Comparison of ENCODE assay signal across 8 mouse cellular contexts in the genomic region with DNA sequence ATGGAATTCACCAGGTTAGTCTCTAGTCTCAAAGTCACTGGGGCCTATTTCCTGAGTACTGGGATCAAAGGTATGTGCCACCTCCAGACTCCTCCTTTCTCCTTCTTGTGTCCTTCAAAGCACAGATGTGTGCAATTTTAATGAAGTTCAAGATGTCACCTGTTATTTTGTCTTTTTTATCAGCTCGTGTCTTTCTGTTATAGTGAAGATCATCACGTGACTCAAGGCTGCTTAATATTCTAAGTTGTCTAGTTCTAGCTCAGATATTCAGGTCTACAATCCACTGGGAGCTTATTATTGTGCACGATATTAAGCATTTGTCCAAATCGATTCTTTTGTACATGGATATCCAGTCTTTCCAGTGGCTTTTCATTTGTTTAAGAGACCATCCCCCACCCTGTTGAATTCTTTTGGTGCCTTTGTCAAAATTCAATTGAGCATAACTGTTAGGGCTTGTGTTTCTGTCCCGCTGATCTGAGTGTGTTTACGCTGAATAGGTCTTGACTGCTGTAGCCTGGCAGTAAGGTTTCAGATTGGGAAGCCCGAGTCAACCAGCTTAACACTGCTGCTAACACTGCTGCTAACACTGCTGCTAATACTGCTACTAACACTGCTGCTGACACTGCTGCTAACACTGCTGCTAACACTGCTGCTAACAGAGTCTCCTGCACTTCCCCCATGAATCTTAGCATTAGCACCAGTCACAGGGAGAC. TPM values are rescaled to one million over a fixed set of nuclear protein-coding genes. Genes with fewer than 3 reads are reported as not detected.
A peak's percentile ranks its signal among the peaks of the same experiment; 100 is the strongest.
DNase-seq lines count a peak whose midpoint lies in the region; ATAC-seq and TF ChIP-seq lines count a peak whose summit lies in the region.

No protein-coding gene starts in this region.

- H3K4me1 ChIP-seq in liver, adult 2 months (ENCODE audit: control insufficient read depth, insufficient read depth, low read length) = peaks cover 12% of the 10 kb centered on the region
- H3K4me1 ChIP-seq in embryonic facial prominence, embryonic 11.5 days (ENCODE audit: control insufficient read depth, insufficient read depth, low read length) = peaks cover 22% of the 10 kb centered on the region
- H3K4me1 ChIP-seq in hindbrain, embryonic 16.5 days (ENCODE audit: control insufficient read depth, insufficient read depth, low read depth, low read length) = peaks cover 35% of the 10 kb centered on the region
- H3K4me1 ChIP-seq in neural tube, embryonic 13.5 days (replicated peaks) = peaks cover 58% of the 10 kb centered on the region

- peak overlapping the region; percentile 59; the same call in 1 of the 2 replicates for H3K9ac ChIP-seq in liver, adult 2 months (ENCODE audit: low read depth, low read length)
- no peak overlapping the region; the same call in 1 of the 2 replicates for H3K9ac ChIP-seq in embryonic facial prominence, embryonic 11.5 days (replicated peaks; ENCODE audit: low read length)
- H3K9ac ChIP-seq in hindbrain, embryonic 16.5 days (ENCODE audit: low read depth, low read length) = no peak overlapping the region
- H3K9ac ChIP-seq in neural tube, embryonic 13.5 days = no peak overlapping the region

- H3K79me2 ChIP-seq in liver, adult 2 months (ENCODE audit: control insufficient read depth, insufficient read depth, low read length) = no peaks in the 10 kb centered on the region

- DNase-seq in liver, adult 2 months (ENCODE audit: extremely low read depth, low read depth, low spot score) = peak; percentile 42
- DNase-seq in liver = no peak
- peak; percentile 42 for DNase-seq in embryonic facial prominence, embryonic 11.5 days (ENCODE audit: low spot score)
- DNase-seq in yolk sac, embryonic 10.5 days (ENCODE audit: low spot score) = no peak
- no peak for DNase-seq in kidney, postnatal 14 days

- TF ChIP-seq CTCF in liver, adult 2 months (IDR thresholded peaks at IDR 0.05; ENCODE audit: low read depth, low read length) = no peak

- 45% methylated on average over 7 of the region's 7 CpGs for WGBS in liver, adult 2 months
- WGBS in embryonic facial prominence, embryonic 11.5 days = 35% methylated on average over 7 of the region's 7 CpGs
- WGBS in hindbrain, embryonic 16.5 days = 12% methylated on average over 7 of the region's 7 CpGs
- WGBS in neural tube, embryonic 13.5 days = 11% methylated on average over 7 of the region's 7 CpGs

- no peaks in the 10 kb centered on the region for H3K27me3 ChIP-seq in liver, adult 2 months (ENCODE audit: control insufficient read depth, insufficient read depth, low read length)
- H3K27me3 ChIP-seq in embryonic facial prominence, embryonic 11.5 days (ENCODE audit: control insufficient read depth, insufficient read depth, low read length) = no peaks in the 10 kb centered on the region
- no peaks in the 10 kb centered on the region for H3K27me3 ChIP-seq in hindbrain, embryonic 16.5 days (replicated peaks; ENCODE audit: control insufficient read depth, insufficient read depth, low read length)
- peaks cover 4% of the 10 kb centered on the region for H3K27me3 ChIP-seq in neural tube, embryonic 13.5 days

- no peak for ATAC-seq in embryonic facial prominence, embryonic 11.5 days (replicated peaks; ENCODE audit: insufficient number of reproducible peaks, low FRiP score, low TSS enrichment, low read depth)
- ATAC-seq in hindbrain, embryonic 16.5 days = 0 out of 2 replicates have a peak, but pooled peaks have one; percentile 31
- no peak for ATAC-seq in neural tube, embryonic 13.5 days (ENCODE audit: low read depth)
- no peak for ATAC-seq in monocyte, adult 5-6 weeks (replicated peaks; ENCODE audit: insufficient number of reproducible peaks, low FRiP score, low TSS enrichment, poor library complexity, severe bottlenecking)

- no peaks in the 10 kb centered on the region for H3K36me3 ChIP-seq in liver, adult 2 months (ENCODE audit: control insufficient read depth, insufficient read depth, low read length)
- H3K36me3 ChIP-seq in embryonic facial prominence, embryonic 11.5 days (replicated peaks; ENCODE audit: control insufficient read depth, insufficient read depth, low read depth, low read length) = no peaks in the 10 kb centered on the region
- no peaks in the 10 kb centered on the region for H3K36me3 ChIP-seq in hindbrain, embryonic 16.5 days (ENCODE audit: control insufficient read depth, insufficient read depth, low read length)
- H3K36me3 ChIP-seq in neural tube, embryonic 13.5 days = no peaks in the 10 kb centered on the region

- no peak overlapping the region for H3K4me3 ChIP-seq in liver, adult 2 months (ENCODE audit: insufficient read depth, low read depth, low read length)
- H3K4me3 ChIP-seq in embryonic facial prominence, embryonic 11.5 days (ENCODE audit: low read depth, low read length) = no peak overlapping the region
- no peak overlapping the region for H3K4me3 ChIP-seq in hindbrain, embryonic 16.5 days (ENCODE audit: low read length)
- H3K4me3 ChIP-seq in neural tube, embryonic 13.5 days = no peak overlapping the region

- H3K4me2 ChIP-seq in embryonic facial prominence, embryonic 11.5 days (ENCODE audit: low read depth, low read length) = no peak overlapping the region
- H3K4me2 ChIP-seq in hindbrain, embryonic 16.5 days (ENCODE audit: low read length) = no peak overlapping the region
- no peak overlapping the region for H3K4me2 ChIP-seq in neural tube, embryonic 13.5 days

- TF ChIP-seq POLR2A in liver, adult 2 months (IDR thresholded peaks at IDR 0.05; ENCODE audit: extremely low read depth, insufficient read depth, low read length) = no peak

- no peaks in the 10 kb centered on the region for H3K9me3 ChIP-seq in embryonic facial prominence, embryonic 11.5 days (replicated peaks; ENCODE audit: control insufficient read depth, low read length)
- no peaks in the 10 kb centered on the region for H3K9me3 ChIP-seq in hindbrain, embryonic 16.5 days (ENCODE audit: control insufficient read depth, low read length)
- H3K9me3 ChIP-seq in neural tube, embryonic 13.5 days = no peaks in the 10 kb centered on the region

- H3K27ac ChIP-seq in liver, adult 2 months (replicated peaks; ENCODE audit: insufficient read depth, low read depth, low read length) = peak overlapping the region; percentile 81
- H3K27ac ChIP-seq in embryonic facial prominence, embryonic 11.5 days (replicated peaks; ENCODE audit: low read depth, low read length) = peak overlapping the region; percentile 29; the same call in 1 of the 2 replicates
- H3K27ac ChIP-seq in hindbrain, embryonic 16.5 days (ENCODE audit: low read depth, low read length) = peak overlapping the region; percentile 8; the same call in 1 of the 2 replicates
- H3K27ac ChIP-seq in neural tube, embryonic 13.5 days (replicated peaks) = peak overlapping the region; percentile 64

RNA-seq across cellular contexts. Expression of a gene that starts 38.0 kb away (rescaled TPM):
- total RNA-seq in liver, adult 2 months (2014; rRNA removed) = 35.3 and 36.2 TPM in 2 replicates
- polyA plus RNA-seq in liver, adult 2 months (2012; rRNA removed) = 24.6 and 26.3 TPM in 2 replicates
- polyA plus RNA-seq in embryonic facial prominence, embryonic 11.5 days (2014; fragmentation: Nextera tagmentation; extraction: Ambion mirVana) = 124 and 139 TPM in 2 replicates
- polyA plus RNA-seq in hindbrain, embryonic 16.5 days (2015; fragmentation: Nextera tagmentation; extraction: Ambion mirVana) = 97.5 and 102 TPM in 2 replicates
- 106 and 111 TPM in 2 replicates for polyA plus RNA-seq in neural tube, embryonic 13.5 days (2015; fragmentation: Nextera tagmentation; extraction: Ambion mirVana)
- total RNA-seq in monocyte, adult 5-6 weeks (2017) = 37.7 to 62.2 TPM (median 46.2 TPM) in 3 replicates

RNA-seq across cellular contexts. Expression of a gene that starts 50.5 kb away (rescaled TPM):
- total RNA-seq in liver, adult 2 months (2014; rRNA removed) = 48.0 and 50.1 TPM in 2 replicates
- 24.0 and 26.4 TPM in 2 replicates for polyA plus RNA-seq in liver, adult 2 months (2012; rRNA removed)
- 28.1 and 29.2 TPM in 2 replicates for polyA plus RNA-seq in embryonic facial prominence, embryonic 11.5 days (2014; fragmentation: Nextera tagmentation; extraction: Ambion mirVana)
- polyA plus RNA-seq in hindbrain, embryonic 16.5 days (2015; fragmentation: Nextera tagmentation; extraction: Ambion mirVana) = 60.3 and 69.9 TPM in 2 replicates
- 62.7 and 66.6 TPM in 2 replicates for polyA plus RNA-seq in neural tube, embryonic 13.5 days (2015; fragmentation: Nextera tagmentation; extraction: Ambion mirVana)
- total RNA-seq in monocyte, adult 5-6 weeks (2017) = 16.0 to 25.4 TPM (median 16.5 TPM) in 3 replicates

Comparison
In these comparisons a context has a peak if more than half of its experiments do, and no peak if none do; other contexts are left out.
1. DNase-seq: peak in liver, adult 2 months (single experiment) and embryonic facial prominence, embryonic 11.5 days (single experiment); none in liver (single experiment), yolk sac, embryonic 10.5 days (single experiment) and kidney, postnatal 14 days (single experiment).
2. H3K27ac ChIP-seq: peak in every context shown above with its lines; median percentile 81 in liver, adult 2 months; 64 in neural tube, embryonic 13.5 days; 29 in embryonic facial prominence, embryonic 11.5 days; 8 in hindbrain, embryonic 16.5 days.